Mouse (Mus musculus): ENCODE measurements around the gene Ndufb2. TPM values are rescaled to one million over a fixed set of nuclear protein-coding genes. Genes with fewer than 3 reads are reported as not detected.

Gene Ndufb2
- polyA plus RNA-seq, 1 experiment from 2014 or later: 599 TPM

GRCm38 (mm10) chr6:39581087-39581784, 11.1 kb upstream of the Ndufb2 start:
- no peak for ATAC-seq (ENCODE audit: extremely low read depth, insufficient number of reproducible peaks, low FRiP score, low TSS enrichment)
- H3K27me3 ChIP-seq (replicated peaks): no peaks in the 10 kb centered on the region
- peaks cover 89% of the 10 kb centered on the region for H3K36me3 ChIP-seq
- H3K4me3 ChIP-seq: no peak overlapping the region
- H3K4me2 ChIP-seq: no peak overlapping the region
- 77% methylated on average over 7 of the region's 7 CpGs for WGBS
- H3K9ac ChIP-seq: no peak overlapping the region
- no peaks in the 10 kb centered on the region for H3K9me3 ChIP-seq
- H3K4me1 ChIP-seq: no peaks in the 10 kb centered on the region
- H3K27ac ChIP-seq (replicated peaks): no peak overlapping the region

GRCm38 (mm10) chr6:39585517-39585916, 6.9 kb upstream of the Ndufb2 start, which contains the start of gene Gm42420:
Gm42420 (plus strand) TSS chr6:39585753.
- Histone ChIP-seq H3K36me3 (peaks cover 92% of the 10 kb centered on the region), H3K4me2 (no peak within 1 kb of the TSS), H3K9ac (no peak within 1 kb of the TSS), H3K4me1 (no peaks in the 10 kb centered on the region), H3K27ac (replicated peaks) (no peak within 1 kb of the TSS), H3K9me3 (no peaks in the 10 kb centered on the region), H3K27me3 (replicated peaks) (no peaks in the 10 kb centered on the region), H3K4me3 (no peak within 1 kb of the TSS)
- WGBS: 74% methylated on average over 6 of the region's 6 CpGs
- 0 out of 2 replicates have a peak, but pooled peaks have one; percentile 15 for ATAC-seq (ENCODE audit: extremely low read depth, insufficient number of reproducible peaks, low FRiP score, low TSS enrichment)

GRCm38 (mm10) chr6:39591481-39591880, 893 bp upstream of the Ndufb2 start:
- Histone ChIP-seq H3K4me3 (peak overlapping the region; percentile 65; the same call in 1 of the 2 replicates), H3K27ac (replicated peaks) (no peak overlapping the region)
- 86% methylated on average over 4 of the region's 4 CpGs for WGBS

GRCm38 (mm10) chr6:39600851-39601250, 8.5 kb downstream of the Ndufb2 start:
- no peaks in the 10 kb centered on the region for H3K9me3 ChIP-seq
- no peak overlapping the region for H3K4me2 ChIP-seq
- ATAC-seq (ENCODE audit: extremely low read depth, insufficient number of reproducible peaks, low FRiP score, low TSS enrichment): no peak
- peaks cover 7% of the 10 kb centered on the region for H3K4me1 ChIP-seq
- H3K9ac ChIP-seq: no peak overlapping the region
- WGBS: 95% methylated on average over 3 of the region's 3 CpGs
- no peak overlapping the region for H3K4me3 ChIP-seq
- peaks cover 80% of the 10 kb centered on the region for H3K36me3 ChIP-seq
- no peaks in the 10 kb centered on the region for H3K27me3 ChIP-seq (replicated peaks)
- H3K27ac ChIP-seq (replicated peaks): no peak overlapping the region

More at GRCm38 (mm10) chr6:39591481-39591880, 893 bp upstream of the Ndufb2 start:
- Histone ChIP-seq H3K4me1 (peaks cover 20% of the 10 kb centered on the region), H3K36me3 (peaks cover 55% of the 10 kb centered on the region), H3K27me3 (replicated peaks) (no peaks in the 10 kb centered on the region), H3K4me2 (peak overlapping the region; percentile 77), H3K9me3 (no peaks in the 10 kb centered on the region), H3K9ac (no peak overlapping the region)
- ATAC-seq (ENCODE audit: extremely low read depth, insufficient number of reproducible peaks, low FRiP score, low TSS enrichment): no peak

GRCm38 (mm10) chr6:39601828-39602227, 9.5 kb downstream of the Ndufb2 start:
- ATAC-seq (ENCODE audit: extremely low read depth, insufficient number of reproducible peaks, low FRiP score, low TSS enrichment): no peak
- H3K36me3 ChIP-seq: peaks cover 71% of the 10 kb centered on the region
- H3K4me1 ChIP-seq: peaks cover 16% of the 10 kb centered on the region
- H3K9me3 ChIP-seq: no peaks in the 10 kb centered on the region
- H3K4me2 ChIP-seq: no peak overlapping the region
- no peak overlapping the region for H3K9ac ChIP-seq
- no peaks in the 10 kb centered on the region for H3K27me3 ChIP-seq (replicated peaks)
- WGBS: 87% methylated on average over 3 of the region's 3 CpGs
- no peak overlapping the region for H3K4me3 ChIP-seq
- H3K27ac ChIP-seq (replicated peaks): no peak overlapping the region

GRCm38 (mm10) chr6:39604565-39604964, 12.2 kb downstream of the Ndufb2 start:
- no peak for ATAC-seq (ENCODE audit: extremely low read depth, insufficient number of reproducible peaks, low FRiP score, low TSS enrichment)
- H3K27ac ChIP-seq (replicated peaks): no peak overlapping the region
- no peaks in the 10 kb centered on the region for H3K27me3 ChIP-seq (replicated peaks)
- no peaks in the 10 kb centered on the region for H3K9me3 ChIP-seq
- H3K4me1 ChIP-seq: peaks cover 25% of the 10 kb centered on the region
- no peak overlapping the region for H3K4me2 ChIP-seq
- no peak overlapping the region for H3K9ac ChIP-seq
- H3K4me3 ChIP-seq: no peak overlapping the region
- H3K36me3 ChIP-seq: peaks cover 54% of the 10 kb centered on the region
- WGBS: 84% methylated on average over 5 of the region's 5 CpGs

GRCm38 (mm10) chr6:39606056-39606455, 13.7 kb downstream of the Ndufb2 start:
- no peaks in the 10 kb centered on the region for H3K9me3 ChIP-seq
- no peak for ATAC-seq (ENCODE audit: extremely low read depth, insufficient number of reproducible peaks, low FRiP score, low TSS enrichment)
- peak overlapping the region; percentile 57 for H3K27ac ChIP-seq (replicated peaks)
- H3K9ac ChIP-seq: 0 out of 2 replicates have a peak overlapping the region, but pooled peaks have one; percentile 11
- peaks cover 25% of the 10 kb centered on the region for H3K4me1 ChIP-seq
- 49% methylated on average over 6 of the region's 6 CpGs for WGBS
- H3K4me3 ChIP-seq: no peak overlapping the region
- H3K27me3 ChIP-seq (replicated peaks): no peaks in the 10 kb centered on the region
- peaks cover 52% of the 10 kb centered on the region for H3K36me3 ChIP-seq
- H3K4me2 ChIP-seq: 0 out of 2 replicates have a peak overlapping the region, but pooled peaks have one; percentile 10

- WGBS: 56% methylated on average over 3 of the region's 3 CpGs
- H3K27me3 ChIP-seq (replicated peaks): no peaks in the 10 kb centered on the region
- H3K4me3 ChIP-seq: no peak overlapping the region
- H3K4me2 ChIP-seq: no peak overlapping the region
- H3K4me1 ChIP-seq: peaks cover 25% of the 10 kb centered on the region
- H3K27ac ChIP-seq (replicated peaks): 0 out of 2 replicates have a peak overlapping the region, but pooled peaks have one; percentile 28
- ATAC-seq (ENCODE audit: extremely low read depth, insufficient number of reproducible peaks, low FRiP score, low TSS enrichment): no peak
- H3K36me3 ChIP-seq: peaks cover 52% of the 10 kb centered on the region
- no peak overlapping the region for H3K9ac ChIP-seq
- no peaks in the 10 kb centered on the region for H3K9me3 ChIP-seq
Measured at GRCm38 (mm10) chr6:39606862-39607261, 14.5 kb downstream of the Ndufb2 start.

- no peak overlapping the region for H3K27ac ChIP-seq (replicated peaks)
- no peak for ATAC-seq (ENCODE audit: extremely low read depth, insufficient number of reproducible peaks, low FRiP score, low TSS enrichment)
- H3K4me3 ChIP-seq: no peak overlapping the region
- 46% methylated on average over 5 of the region's 5 CpGs for WGBS
- no peak overlapping the region for H3K9ac ChIP-seq
- H3K27me3 ChIP-seq (replicated peaks): no peaks in the 10 kb centered on the region
- no peaks in the 10 kb centered on the region for H3K9me3 ChIP-seq
- no peak overlapping the region for H3K4me2 ChIP-seq
- H3K36me3 ChIP-seq: peaks cover 52% of the 10 kb centered on the region
- peaks cover 25% of the 10 kb centered on the region for H3K4me1 ChIP-seq
Measured at GRCm38 (mm10) chr6:39607365-39607764, 15.0 kb downstream of the Ndufb2 start.

GRCm38 (mm10) chr6:39610207-39610606, 17.8 kb downstream of the Ndufb2 start:
- Histone ChIP-seq H3K9ac (no peak overlapping the region), H3K36me3 (peaks cover 55% of the 10 kb centered on the region), H3K9me3 (no peaks in the 10 kb centered on the region), H3K4me1 (peaks cover 25% of the 10 kb centered on the region), H3K4me2 (no peak overlapping the region), H3K27ac (replicated peaks) (no peak overlapping the region), H3K27me3 (replicated peaks) (no peaks in the 10 kb centered on the region), H3K4me3 (no peak overlapping the region)
- ATAC-seq (ENCODE audit: extremely low read depth, insufficient number of reproducible peaks, low FRiP score, low TSS enrichment): no peak
- WGBS: 79% methylated on average over 2 of the region's 2 CpGs

GRCm38 (mm10) chr6:39611296-39611695, 18.9 kb downstream of the Ndufb2 start:
- Histone ChIP-seq H3K4me1 (peaks cover 14% of the 10 kb centered on the region), H3K9ac (no peak overlapping the region), H3K36me3 (peaks cover 66% of the 10 kb centered on the region), H3K27ac (replicated peaks) (no peak overlapping the region), H3K27me3 (replicated peaks) (no peaks in the 10 kb centered on the region), H3K4me2 (no peak overlapping the region), H3K4me3 (no peak overlapping the region), H3K9me3 (no peaks in the 10 kb centered on the region)
- ATAC-seq (ENCODE audit: extremely low read depth, insufficient number of reproducible peaks, low FRiP score, low TSS enrichment): no peak
- 92% methylated on average over 2 of the region's 2 CpGs for WGBS

All from heart, embryonic 13.5 days (tissue).